Mouse (Mus musculus) MEL (cell line): ENCODE data around the gene Sec24d. TPM values are rescaled to one million over a fixed set of nuclear protein-coding genes. Genes with fewer than 3 reads are reported as not detected.

Experiments
- DNase-seq: peaks from one replicate; pipeline ENCODE4 v3.0.0; 2011; ENCODE audit warnings: low read depth, low spot score
- H3K27ac ChIP-seq: 2 replicates; pipeline ENCODE4 v1.5.1; 2012; ENCODE audit warnings: low read depth, mild to moderate bottlenecking, control low read depth, low read length, moderate library complexity; ENCODE audit not compliant: control insufficient read depth
- H3K27me3 ChIP-seq, 2 experiments: fragments of 150-350 bp in 1 of 2; sonication (generic) in 1 of 2; 2 replicates each; pipeline ENCODE4 v1.6.1; 2012; ENCODE audit warnings: low read length in 2 of 2, mild to moderate bottlenecking in 2 of 2, improper control_type of control experiment in 1 of 2, moderate library complexity in 1 of 2; ENCODE audit not compliant: insufficient read depth in 2 of 2, control insufficient read depth in 1 of 2
- H3K36me3 ChIP-seq, 2 experiments: 2 replicates each; pipeline ENCODE4 v1.6.1; 2012 to 2014; ENCODE audit warnings: low read length in 2 of 2, improper control_type of control experiment in 1 of 2, inconsistent platforms in 1 of 2, mild to moderate bottlenecking in 1 of 2; ENCODE audit not compliant: insufficient read depth in 2 of 2, control insufficient read depth in 1 of 2
- H3K4me1 ChIP-seq, 2 experiments: fragments of 150-350 bp in 1 of 2; sonication (generic) in 1 of 2; 2 replicates each; pipeline ENCODE4 v1.6.1; 2012; ENCODE audit warnings: low read length in 2 of 2, improper control_type of control experiment in 1 of 2, mild to moderate bottlenecking in 1 of 2; ENCODE audit not compliant: insufficient read depth in 2 of 2, control insufficient read depth in 1 of 2
- H3K4me3 ChIP-seq, 2 experiments: fragments of 150-350 bp in 1 of 2; sonication (generic) in 1 of 2; 2 replicates each; pipeline ENCODE4 v1.5.1; 2012; ENCODE audit warnings: low read depth in 2 of 2, low read length in 2 of 2, mild to moderate bottlenecking in 2 of 2, moderate library complexity in 2 of 2, control low read depth in 1 of 2, improper control_type of control experiment in 1 of 2; ENCODE audit not compliant: control insufficient read depth in 1 of 2, insufficient read depth in 1 of 2
- H3K79me2 ChIP-seq: 2 replicates; pipeline ENCODE4 v1.6.1; 2012; ENCODE audit warnings: mild to moderate bottlenecking, low read length, moderate library complexity; ENCODE audit not compliant: control insufficient read depth, poor library complexity, insufficient read depth
- H3K9ac ChIP-seq: 2 replicates; pipeline ENCODE4 v1.6.1; 2012; ENCODE audit warnings: low read depth, mild to moderate bottlenecking, control low read depth, low read length, moderate library complexity; ENCODE audit not compliant: control insufficient read depth, poor library complexity, severe bottlenecking
- H3K9me3 ChIP-seq: fragments of 150-350 bp; sonication (generic); replicated peaks from 2 replicates; pipeline ENCODE4 v1.6.1; 2012; ENCODE audit warnings: mild to moderate bottlenecking, low read length, improper control_type of control experiment, moderate library complexity; ENCODE audit not compliant: insufficient read depth
- BHLHE40 ChIP-seq: IDR thresholded peaks from 2 replicates; pipeline ENCODE4 v1.6.1; 2012; ENCODE audit warnings: low read depth, mild to moderate bottlenecking, inconsistent platforms, low read length, improper control_type of control experiment, borderline replicate concordance
- CHD1 ChIP-seq: IDR thresholded peaks from 2 replicates; pipeline ENCODE4 v1.6.1; 2012; ENCODE audit warnings: low read depth, mild to moderate bottlenecking, inconsistent platforms, low read length, improper control_type of control experiment
- CTCF ChIP-seq, 3 experiments: IDR thresholded peaks in 2 of 3; conservative IDR thresholded peaks in 1 of 3; 2 replicates each; pipeline ENCODE4 v1.5.1; 2011 to 2012; ENCODE audit warnings: low read length in 3 of 3, low read depth in 2 of 3, mild to moderate bottlenecking in 2 of 3, improper control_type of control experiment in 1 of 3, inconsistent platforms in 1 of 3, mixed read lengths in 1 of 3, moderate library complexity in 1 of 3; ENCODE audit not compliant: control insufficient read depth in 1 of 3, insufficient read depth in 1 of 3, poor library complexity in 1 of 3, severe bottlenecking in 1 of 3
- EP300 ChIP-seq, 2 experiments: IDR thresholded peaks; 2 replicates each; pipeline ENCODE4 v1.6.1; 2011; ENCODE audit warnings: improper control_type of control experiment in 2 of 2, low read length in 2 of 2, low read depth in 1 of 2, mild to moderate bottlenecking in 1 of 2
- ETS1 ChIP-seq: IDR thresholded peaks from 2 replicates; pipeline ENCODE4 v1.6.1; 2012; ENCODE audit warnings: low read depth, mild to moderate bottlenecking, inconsistent platforms, low read length, improper control_type of control experiment, moderate library complexity
- GABPA ChIP-seq: IDR thresholded peaks from 2 replicates; pipeline ENCODE4 v1.6.1; 2012; ENCODE audit warnings: low read depth, mild to moderate bottlenecking, inconsistent platforms, low read length, improper control_type of control experiment, moderate library complexity
- GATA1 ChIP-seq: IDR thresholded peaks from 2 replicates; pipeline ENCODE4 v1.6.1; 2011; ENCODE audit warnings: low read depth, low read length, improper control_type of control experiment
- HCFC1 ChIP-seq: IDR thresholded peaks from 2 replicates; pipeline ENCODE4 v1.6.1; 2012; ENCODE audit warnings: low read depth, mild to moderate bottlenecking, inconsistent platforms, low read length, improper control_type of control experiment, moderate library complexity
- MAX ChIP-seq: IDR thresholded peaks from 2 replicates; pipeline ENCODE4 v1.6.1; 2011; ENCODE audit warnings: low read length, improper control_type of control experiment
- MXI1 ChIP-seq: IDR thresholded peaks from 2 replicates; pipeline ENCODE4 v1.6.1; 2011; ENCODE audit warnings: mild to moderate bottlenecking, low read depth, low read length, improper control_type of control experiment
- MYB ChIP-seq: IDR thresholded peaks from 2 replicates; pipeline ENCODE4 v1.6.1; 2011; ENCODE audit warnings: mild to moderate bottlenecking, low read depth, low read length, improper control_type of control experiment
- NRF1 ChIP-seq: IDR thresholded peaks from 2 replicates; pipeline ENCODE4 v1.6.1; 2014; ENCODE audit warnings: low read depth, mild to moderate bottlenecking, inconsistent platforms, low read length, improper control_type of control experiment, moderate library complexity; ENCODE audit not compliant: poor library complexity, insufficient read depth, severe bottlenecking
- RCOR1 ChIP-seq: IDR thresholded peaks from 2 replicates; pipeline ENCODE4 v1.6.1; 2012; ENCODE audit warnings: low read depth, mild to moderate bottlenecking, inconsistent platforms, low read length, improper control_type of control experiment
- SMC3 ChIP-seq: IDR thresholded peaks from 2 replicates; pipeline ENCODE4 v1.6.1; 2011; ENCODE audit warnings: low read depth, low read length, improper control_type of control experiment
- TAL1 ChIP-seq: IDR thresholded peaks from 2 replicates; pipeline ENCODE4 v1.6.1; 2012; ENCODE audit warnings: mild to moderate bottlenecking, inconsistent platforms, low read length, moderate library complexity, mixed read lengths
- TBP ChIP-seq: IDR thresholded peaks from 2 replicates; pipeline ENCODE4 v1.8.0; 2011; ENCODE audit warnings: low read depth, low read length, improper control_type of control experiment
- TCF12 ChIP-seq: IDR thresholded peaks from 2 replicates; pipeline ENCODE4 v1.6.1; 2014; ENCODE audit warnings: low read depth, mild to moderate bottlenecking, inconsistent platforms, low read length, improper control_type of control experiment, moderate library complexity
- UBTF ChIP-seq: IDR thresholded peaks from 2 replicates; pipeline ENCODE4 v1.6.1; 2012; ENCODE audit warnings: low read depth, mild to moderate bottlenecking, inconsistent platforms, low read length, improper control_type of control experiment, moderate library complexity, borderline replicate concordance; ENCODE audit not compliant: insufficient read depth
- USF1 ChIP-seq: IDR thresholded peaks from 2 replicates; pipeline ENCODE4 v1.6.1; 2014; ENCODE audit warnings: low read depth, mild to moderate bottlenecking, inconsistent platforms, low read length, improper control_type of control experiment, moderate library complexity
- ZKSCAN1 ChIP-seq: IDR thresholded peaks from 2 replicates; pipeline ENCODE4 v1.6.1; 2012; ENCODE audit warnings: low read depth, mild to moderate bottlenecking, inconsistent platforms, low read length, improper control_type of control experiment, moderate library complexity
- ZNF384 ChIP-seq: IDR thresholded peaks from 2 replicates; pipeline ENCODE4 v1.6.1; 2012; ENCODE audit warnings: low read depth, mild to moderate bottlenecking, inconsistent platforms, low read length, improper control_type of control experiment
- polyA plus RNA-seq, 2 experiments: library from polyadenylated mRNA; stranded (reverse) in 1 of 2; unstranded in 1 of 2; fragments of >175 nt in 1 of 2; fragments of >200 nt in 1 of 2; gene quantifications; 2 replicates each; pipeline versions ENCODE4 v1.2.1 to v1.2.4; 2012; ENCODE audit warnings: low replicate concordance in 2 of 2, low read depth in 1 of 2; ENCODE audit not compliant: insufficient read length in 2 of 2, insufficient read depth in 1 of 2, missing spikeins in 1 of 2
- total RNA-seq: library from RNA; depleted of rRNA; stranded (reverse); fragments of 300-350 nt; gene quantifications from 2 replicates; pipeline ENCODE4 v1.2.3, GENCODE M21; 2012

Sec24d gene
- total and polyA plus RNA-seq, 3 experiments = 10.3 to 23.9 TPM; not detected in 1

- H3K4me1 ChIP-seq = peaks cover 0 to 7% of the 10 kb centered on the region in 2 experiments; a peak in 2 of 4 replicates
- no peaks in the 10 kb centered on the region for H3K79me2 ChIP-seq
- H3K36me3 ChIP-seq = peaks cover 4 to 15% of the 10 kb centered on the region in 2 experiments
- no peak for DNase-seq
- no peak overlapping the region for H3K4me3 ChIP-seq
- H3K9me3 ChIP-seq = no peaks in the 10 kb centered on the region
- no peaks in the 10 kb centered on the region for H3K27me3 ChIP-seq
- TF ChIP-seq BHLHE40 (peak; percentile 63), SMC3 (no peak), ZNF384 (0 out of 2 replicates have a peak, but pooled peaks have one; percentile 10), TBP (no peak), GATA1 (peak; percentile 22; the same call in 1 of the 2 replicates), UBTF (no peak), TAL1 (no peak), NRF1 (no peak), MYB (no peak), USF1 (peak; percentile 27; the same call in 1 of the 2 replicates), TCF12 (peak; percentile 34; the same call in 1 of the 2 replicates), ETS1 (peak; percentile 60), MAX (no peak), CHD1 (no peak), GABPA (no peak), MXI1 (no peak), RCOR1 (no peak), HCFC1 (no peak), EP300 (IDR thresholded peaks at IDR 0.05; ENCODE audit: low read depth in 1 of 2, low read length in 2 of 2) (peak; percentile 30 to 52; a peak in 3 of 4 replicates), ZKSCAN1 (no peak), CTCF (IDR thresholded peaks at IDR 0.05 in 2 of 3, conservative IDR thresholded peaks at IDR 0.05 in 1 of 3; ENCODE audit: control insufficient read depth in 1 of 3, insufficient read depth in 1 of 3, low read depth in 2 of 3, low read length in 3 of 3, poor library complexity in 1 of 3, severe bottlenecking in 1 of 3) (no peak)
- no peak overlapping the region for H3K9ac ChIP-seq
- H3K27ac ChIP-seq = no peak overlapping the region
These were observed 103.7 kb downstream of the Sec24d start for GRCm38 (mm10) chr3:123370927-123371326.
